Mouse (Mus musculus) small intestine, adult 2 months (tissue): ENCODE results near the gene Trmt1. TPM values are rescaled to one million over a fixed set of nuclear protein-coding genes. Genes with fewer than 3 reads are reported as not detected.

Experiments used
- H3K27ac ChIP-seq: fragments of 200-500 bp; 2 replicates; pipeline ENCODE4 v1.5.1; 2012; ENCODE audit warnings: low read depth, low read length, control low read depth, inconsistent platforms; ENCODE audit not compliant: insufficient read depth
- H3K27me3 ChIP-seq: fragments of 200-500 bp; 2 replicates; pipeline ENCODE4 v1.6.1; 2012; ENCODE audit warnings: mild to moderate bottlenecking, moderate library complexity, low read length, inconsistent platforms; ENCODE audit not compliant: control insufficient read depth, insufficient read depth
- H3K36me3 ChIP-seq: fragments of 200-500 bp; 2 replicates; pipeline ENCODE4 v1.6.1; 2012; ENCODE audit warnings: mild to moderate bottlenecking, low read length, control low read depth, inconsistent platforms; ENCODE audit not compliant: control insufficient read depth, insufficient read depth
- H3K4me1 ChIP-seq: fragments of 200-500 bp; 2 replicates; pipeline ENCODE4 v1.6.1; 2012; ENCODE audit warnings: low read length, inconsistent platforms, mixed read lengths; ENCODE audit not compliant: control insufficient read depth, insufficient read depth, insufficient read length
- H3K4me3 ChIP-seq: fragments of 200-500 bp; 2 replicates; pipeline ENCODE4 v1.5.1; 2012; ENCODE audit warnings: low read depth, mild to moderate bottlenecking, control low read depth, inconsistent platforms, low read length, moderate library complexity
- CTCF ChIP-seq: fragments of 200-500 bp; IDR thresholded peaks from 2 replicates; pipeline ENCODE4 v1.5.1; 2012; ENCODE audit warnings: low read depth, mild to moderate bottlenecking, control low read depth, inconsistent platforms, low read length, moderate library complexity, mixed read lengths; ENCODE audit not compliant: insufficient replicate concordance, insufficient read length; ENCODE audit errors: extremely low read depth
- POLR2A ChIP-seq: fragments of 200-500 bp; IDR thresholded peaks from 2 replicates; pipeline ENCODE4 v1.6.1; 2012; ENCODE audit warnings: low read depth, mild to moderate bottlenecking, control low read depth, inconsistent platforms, low read length, moderate library complexity
- WGBS: fragments of 180-500 bp; shearing (Covaris S2); methylation state at CpG from one replicate; pipeline ENCODE4 v1.1.7; 2018; 5-methylcytosine and 5-hydroxymethylcytosine counted together
- polyA plus RNA-seq: library from polyadenylated mRNA; depleted of rRNA; stranded (reverse); fragments of >200 nt; gene quantifications from 2 replicates; pipeline ENCODE4 v1.2.3, GENCODE M21; 2012

Trmt1 gene
- polyA plus RNA-seq, 1 experiment = 55.2 TPM

- Histone ChIP-seq H3K36me3 (no peaks in the 10 kb centered on the region), H3K27me3 (no peaks in the 10 kb centered on the region), H3K4me1 (peaks cover 15% of the 10 kb centered on the region), H3K27ac (peak overlapping the region; percentile 98), H3K4me3 (peak overlapping the region; percentile 91)
- TF ChIP-seq CTCF (no peak), POLR2A (peak; percentile 48)
- 3% methylated on average over 33 of the region's 33 CpGs for WGBS
Measured at GRCm38 (mm10) chr8:84659936-84660818, 25.9 kb upstream of the Trmt1 start.

- no peaks in the 10 kb centered on the region for H3K36me3 ChIP-seq
- H3K4me3 ChIP-seq = peak overlapping the region; percentile 91
- peaks cover 17% of the 10 kb centered on the region for H3K4me1 ChIP-seq
- no peaks in the 10 kb centered on the region for H3K27me3 ChIP-seq
- H3K27ac ChIP-seq = peak overlapping the region; percentile 98
- no peak for TF ChIP-seq CTCF
- no peak; the same call in 1 of the 2 replicates for TF ChIP-seq POLR2A
- 2% methylated on average over 20 of the region's 20 CpGs for WGBS
Measured at GRCm38 (mm10) chr8:84660819-84661457, 25.2 kb upstream of the Trmt1 start.

GRCm38 (mm10) chr8:84661458-84661871 lies 24.6 kb upstream of the Trmt1 start:
- under 1% methylated on average over 24 of the region's 24 CpGs for WGBS
- TF ChIP-seq CTCF (no peak), POLR2A (peak; percentile 68)
- peak overlapping the region; percentile 98 for H3K27ac ChIP-seq
- H3K36me3 ChIP-seq = no peaks in the 10 kb centered on the region
- H3K4me3 ChIP-seq = peak overlapping the region; percentile 91
- H3K4me1 ChIP-seq = peaks cover 12% of the 10 kb centered on the region; the same call in 1 of the 2 replicates
- H3K27me3 ChIP-seq = no peaks in the 10 kb centered on the region

DNA sequence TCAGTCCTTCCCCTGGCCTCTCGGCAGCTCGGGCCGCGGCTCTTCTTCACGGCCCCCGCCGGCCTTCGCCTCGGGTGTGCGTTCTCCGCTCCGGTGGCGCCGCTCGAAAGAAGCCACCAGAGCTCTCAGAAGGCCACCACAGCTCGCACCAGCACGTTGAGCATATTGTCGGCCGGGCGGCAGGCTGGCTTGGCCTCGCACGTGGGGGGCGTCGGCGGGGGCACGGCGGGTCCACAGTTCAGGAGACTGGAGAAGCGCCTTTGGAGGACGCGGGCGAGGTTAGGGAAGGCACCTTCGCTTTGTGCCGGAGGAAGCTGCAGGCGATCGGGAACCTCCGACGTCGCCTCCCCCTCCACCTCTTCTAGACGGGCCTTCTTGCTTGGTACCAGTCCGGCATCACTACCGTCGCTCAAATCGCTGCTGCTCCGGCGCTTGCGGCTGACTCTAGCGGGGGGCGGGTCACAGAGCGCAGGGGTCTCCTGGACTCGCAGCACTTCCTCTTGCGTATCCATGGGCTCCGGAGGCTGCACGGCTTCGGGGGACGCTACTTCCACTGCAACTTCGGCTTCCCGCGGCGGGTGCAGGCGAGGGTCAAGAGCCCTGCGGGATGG lies 24.0 kb upstream of the Trmt1 start:
- H3K27me3 ChIP-seq = no peaks in the 10 kb centered on the region
- under 1% methylated on average over 61 of the region's 61 CpGs for WGBS
- H3K4me1 ChIP-seq = peaks cover 10% of the 10 kb centered on the region; the same call in 1 of the 2 replicates
- H3K4me3 ChIP-seq = peak overlapping the region; percentile 91
- peak overlapping the region; percentile 98 for H3K27ac ChIP-seq
- TF ChIP-seq CTCF = no peak
- TF ChIP-seq POLR2A = no peak
- no peaks in the 10 kb centered on the region for H3K36me3 ChIP-seq

- H3K4me1 ChIP-seq = peaks cover 10% of the 10 kb centered on the region; the same call in 1 of the 2 replicates
- peak within 1 kb of the TSS; percentile 95 for H3K4me3 ChIP-seq
- H3K27ac ChIP-seq = peak within 1 kb of the TSS; percentile 98
- H3K27me3 ChIP-seq = no peaks in the 10 kb centered on the region
- WGBS = under 1% methylated on average over 27 of the region's 27 CpGs
- no peaks in the 10 kb centered on the region for H3K36me3 ChIP-seq
- no peak for TF ChIP-seq CTCF
- TF ChIP-seq POLR2A = peak; percentile 100
Measured at GRCm38 (mm10) chr8:84662581-84663065, 23.5 kb upstream of the Trmt1 start, which contains the start of gene Ier2. Gene Ier2, minus strand, starts transcription at chr8:84662852.

GRCm38 (mm10) chr8:84663483-84664327 lies 22.4 kb upstream of the Trmt1 start:
- H3K4me1 ChIP-seq = peaks cover 6% of the 10 kb centered on the region; the same call in 1 of the 2 replicates
- H3K4me3 ChIP-seq = peak overlapping the region; percentile 95
- H3K36me3 ChIP-seq = no peaks in the 10 kb centered on the region
- peak overlapping the region; percentile 98 for H3K27ac ChIP-seq
- H3K27me3 ChIP-seq = no peaks in the 10 kb centered on the region
- TF ChIP-seq POLR2A (peak; percentile 67; the same call in 1 of the 2 replicates), CTCF (no peak)
- WGBS = 2% methylated on average over 43 of the region's 43 CpGs
